Mouse (Mus musculus) embryonic facial prominence, embryonic 11.5 days (tissue): ENCODE results near the gene Clrn2. TPM values are rescaled to one million over a fixed set of nuclear protein-coding genes. Genes with fewer than 3 reads are reported as not detected.

Source experiments
- ATAC-seq: fragments of 200-750 bp; cut with Nextera tagmentation; replicated peaks from 2 replicates; pipeline ENCODE4 v1.8.0; 2017; ENCODE audit warnings: low read depth; ENCODE audit not compliant: insufficient number of reproducible peaks, low FRiP score, low TSS enrichment
- DNase-seq: peaks from one replicate; pipeline ENCODE4 v3.0.0-alpha.2; 2015; ENCODE audit warnings: low spot score
- H3K27ac ChIP-seq: fragments of 300-500 bp; sonication (generic); replicated peaks from 2 replicates; pipeline ENCODE4 v1.5.1; 2014; ENCODE audit warnings: mild to moderate bottlenecking, low read depth, low read length, control low read depth
- H3K27me3 ChIP-seq: fragments of 300-500 bp; sonication (generic); 2 replicates; pipeline ENCODE4 v1.6.1; 2014; ENCODE audit warnings: mild to moderate bottlenecking, low read length, moderate library complexity, mixed read lengths; ENCODE audit not compliant: control insufficient read depth, insufficient read depth
- H3K36me3 ChIP-seq: fragments of 300-500 bp; sonication (generic); replicated peaks from 2 replicates; pipeline ENCODE4 v1.6.1; 2014; ENCODE audit warnings: low read depth, mild to moderate bottlenecking, low read length, moderate library complexity, mixed read lengths; ENCODE audit not compliant: control insufficient read depth, insufficient read depth
- H3K4me1 ChIP-seq: fragments of 300-500 bp; sonication (generic); 2 replicates; pipeline ENCODE4 v1.6.1; 2014; ENCODE audit warnings: low read length, mixed read lengths; ENCODE audit not compliant: control insufficient read depth, insufficient read depth
- H3K4me2 ChIP-seq: fragments of 300-500 bp; sonication (generic); 2 replicates; pipeline ENCODE4 v1.6.1; 2014; ENCODE audit warnings: low read depth, mild to moderate bottlenecking, control low read depth, low read length, moderate library complexity
- H3K4me3 ChIP-seq: fragments of 300-500 bp; sonication (generic); 2 replicates; pipeline ENCODE4 v1.5.1; 2014; ENCODE audit warnings: low read depth, low read length, control low read depth
- H3K9ac ChIP-seq: fragments of 300-500 bp; sonication (generic); replicated peaks from 2 replicates; pipeline ENCODE4 v1.6.1; 2014; ENCODE audit warnings: mild to moderate bottlenecking, control low read depth, low read length
- H3K9me3 ChIP-seq: fragments of 300-500 bp; sonication (generic); replicated peaks from 2 replicates; pipeline ENCODE4 v1.6.1; 2016; ENCODE audit warnings: mild to moderate bottlenecking, low read length, inconsistent platforms, mixed read lengths; ENCODE audit not compliant: control insufficient read depth
- WGBS: fragments of 180-500 bp; shearing (Covaris S2); extraction: QIAGEN DNeasy Blood & Tissue Kit; methylation state at CpG from one replicate; pipeline ENCODE4 v1.1.7; 2014; 5-methylcytosine and 5-hydroxymethylcytosine counted together
- polyA plus RNA-seq: library from polyadenylated mRNA; unstranded; fragments of >200 nt; fragmentation: Nextera tagmentation; extraction: Ambion mirVana; gene quantifications from 2 replicates; pipeline ENCODE4 v1.2.1, GENCODE M21; 2014

Gene Clrn2
- polyA plus RNA-seq, result 0.22 TPM in 2 replicates

DNA sequence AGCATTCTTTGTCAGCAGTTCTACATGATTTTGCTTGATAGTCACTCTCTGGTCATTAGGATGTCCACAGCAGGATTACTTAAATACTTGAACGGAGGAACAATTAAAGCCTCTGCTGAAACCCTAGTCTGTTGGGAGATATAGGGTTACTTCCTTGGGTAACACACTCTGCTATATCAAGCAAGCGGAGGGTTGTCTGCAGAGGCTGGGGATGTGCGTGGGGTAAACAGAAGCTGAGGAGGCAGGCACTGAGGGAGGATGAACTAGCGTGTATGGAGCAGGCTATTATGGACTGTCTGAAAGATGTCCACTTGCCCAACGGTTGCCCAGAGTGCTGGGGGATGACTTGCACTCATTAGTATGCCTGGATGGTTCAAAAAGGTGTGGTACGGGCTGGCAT is at the start of gene Clrn2:
TSS of gene Clrn2 (plus strand) at position 301 of the 400 bp plus-strand sequence.
- no peak for ATAC-seq
- no peaks in the 10 kb centered on the region for H3K36me3 ChIP-seq
- no peak within 1 kb of the TSS for H3K9ac ChIP-seq
- H3K9me3 ChIP-seq, result no peaks in the 10 kb centered on the region
- no peaks in the 10 kb centered on the region for H3K27me3 ChIP-seq
- H3K4me3 ChIP-seq, result no peak within 1 kb of the TSS
- no peak for DNase-seq
- no peak within 1 kb of the TSS for H3K27ac ChIP-seq
- H3K4me2 ChIP-seq, result no peak within 1 kb of the TSS
- no peaks in the 10 kb centered on the region for H3K4me1 ChIP-seq
- 56% methylated on average over 6 of the region's 6 CpGs for WGBS

DNA sequence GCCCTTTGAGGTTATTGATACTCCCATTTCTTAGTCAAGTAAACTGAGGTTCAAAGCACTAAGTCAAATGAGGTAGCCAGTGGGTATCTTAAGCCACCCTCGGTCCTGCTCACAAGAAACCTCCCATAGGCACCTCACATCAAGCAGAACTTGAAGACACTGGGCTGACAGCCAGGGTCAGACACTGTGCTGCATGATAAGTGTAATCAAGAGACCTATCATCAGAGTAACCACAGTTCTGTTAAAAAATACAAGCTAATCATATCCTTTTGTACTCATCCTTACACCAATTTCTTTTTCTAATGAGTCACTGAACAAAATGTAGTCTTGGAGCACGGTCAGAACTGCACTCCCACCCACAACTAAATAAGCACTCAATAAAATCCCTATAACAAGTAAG is 47.4 kb upstream of the Clrn2 start:
- H3K9me3 ChIP-seq, result no peaks in the 10 kb centered on the region
- ATAC-seq (no peak), DNase-seq (no peak)
- H3K4me1 ChIP-seq, result no peaks in the 10 kb centered on the region
- WGBS, result 76% methylated on average over 2 of the region's 2 CpGs
- H3K27ac ChIP-seq, result no peak overlapping the region
- H3K4me3 ChIP-seq, result no peak overlapping the region
- no peaks in the 10 kb centered on the region; the same call in 1 of the 2 replicates for H3K36me3 ChIP-seq
- H3K4me2 ChIP-seq, result no peak overlapping the region
- no peaks in the 10 kb centered on the region for H3K27me3 ChIP-seq
- no peak overlapping the region for H3K9ac ChIP-seq

- Histone ChIP-seq H3K9ac (no peak overlapping the region), H3K27ac (no peak overlapping the region), H3K4me3 (no peak overlapping the region), H3K4me2 (no peak overlapping the region), H3K4me1 (no peaks in the 10 kb centered on the region), H3K27me3 (no peaks in the 10 kb centered on the region), H3K36me3 (no peaks in the 10 kb centered on the region), H3K9me3 (no peaks in the 10 kb centered on the region)
- WGBS, result 88% methylated on average over 3 of the region's 3 CpGs
- no peak for DNase-seq
- no peak for ATAC-seq
Measured at GRCm38 (mm10) chr5:45416478-45416877, 37.1 kb upstream of the Clrn2 start.

DNA sequence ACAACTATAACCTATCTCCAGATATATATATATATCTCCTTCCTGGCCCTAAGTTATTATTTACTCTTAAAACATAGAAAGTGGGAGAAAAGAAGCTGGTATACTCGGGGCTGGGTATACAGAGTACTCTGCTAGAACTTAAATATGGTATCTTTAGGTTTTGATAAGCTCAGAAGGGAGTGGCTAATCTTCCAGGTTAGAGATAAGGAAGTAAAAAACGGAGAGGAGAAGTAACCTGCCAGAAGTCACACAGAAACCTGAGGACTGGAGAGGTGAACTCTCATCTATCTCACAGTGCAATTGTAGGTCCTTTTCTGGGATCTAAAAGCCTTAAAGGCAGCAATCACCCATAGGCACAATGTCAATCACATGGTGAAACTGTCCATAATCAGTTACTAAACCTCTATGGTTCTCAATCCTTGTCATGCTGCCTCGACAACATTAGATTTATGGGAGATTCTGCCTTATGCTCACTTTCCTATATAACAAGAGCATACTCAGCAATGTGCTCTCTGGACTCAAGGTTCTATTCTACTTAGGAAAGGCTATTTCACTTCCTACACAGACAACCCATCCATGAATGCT is 35.6 kb upstream of the Clrn2 start:
- DNase-seq (no peak), ATAC-seq (no peak)
- Histone ChIP-seq H3K4me3 (no peak overlapping the region), H3K27ac (no peak overlapping the region), H3K4me1 (no peaks in the 10 kb centered on the region), H3K27me3 (no peaks in the 10 kb centered on the region), H3K4me2 (no peak overlapping the region), H3K36me3 (no peaks in the 10 kb centered on the region), H3K9me3 (no peaks in the 10 kb centered on the region), H3K9ac (no peak overlapping the region)
- WGBS, result 77% methylated on average over 3 of the region's 3 CpGs

DNA sequence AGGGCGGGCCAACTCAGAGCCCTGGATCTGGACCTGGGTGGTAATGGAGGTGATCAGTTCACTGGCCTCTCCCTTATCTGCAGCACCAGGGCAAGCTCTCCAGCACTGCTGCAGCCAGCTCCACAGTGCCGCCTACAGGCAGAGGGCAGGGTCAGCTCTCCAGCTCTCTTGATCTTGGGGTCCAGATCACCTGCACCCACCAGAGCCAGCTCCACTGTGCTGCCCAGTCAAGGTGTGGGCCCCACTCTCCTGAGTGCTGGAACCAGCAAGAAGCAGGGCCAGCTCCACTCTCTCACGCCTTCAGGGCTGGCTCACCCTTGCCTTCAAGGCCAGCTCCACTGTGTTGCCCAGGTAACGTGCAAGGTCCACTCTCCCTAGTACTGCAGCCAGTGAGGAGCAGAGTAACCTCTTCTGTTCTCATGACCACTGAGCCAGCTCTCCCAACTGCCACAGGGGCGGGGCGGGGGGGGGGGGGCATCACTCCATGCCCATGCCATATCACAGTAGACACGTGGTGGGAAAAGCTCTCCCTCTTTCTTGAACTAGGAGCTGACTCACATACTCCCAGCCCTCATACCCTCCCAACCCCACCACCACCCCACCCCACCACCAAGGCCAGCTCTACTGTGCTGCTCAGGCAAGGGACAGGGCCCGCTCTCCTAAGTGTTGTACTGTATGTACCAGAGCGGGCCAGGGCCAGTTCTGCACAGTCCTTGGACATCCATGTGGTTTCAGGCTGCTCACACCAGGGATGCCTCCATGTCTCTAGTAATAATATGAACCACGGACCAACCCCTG is 33.5 kb upstream of the Clrn2 start:
- no peaks in the 10 kb centered on the region for H3K36me3 ChIP-seq
- H3K27ac ChIP-seq, result no peak overlapping the region
- DNase-seq, result peak; percentile 39
- H3K4me3 ChIP-seq, result no peak overlapping the region
- no peak overlapping the region for H3K9ac ChIP-seq
- H3K9me3 ChIP-seq, result no peaks in the 10 kb centered on the region
- WGBS, result 73% methylated on average over 10 of the region's 10 CpGs
- no peaks in the 10 kb centered on the region for H3K4me1 ChIP-seq
- no peak overlapping the region for H3K4me2 ChIP-seq
- peak; percentile 41; the same call in 1 of the 2 replicates for ATAC-seq
- no peaks in the 10 kb centered on the region for H3K27me3 ChIP-seq

GRCm38 (mm10) chr5:45421881-45422844 is 31.4 kb upstream of the Clrn2 start:
- no peak overlapping the region for H3K27ac ChIP-seq
- H3K27me3 ChIP-seq, result no peaks in the 10 kb centered on the region
- no peaks in the 10 kb centered on the region for H3K9me3 ChIP-seq
- ATAC-seq, result no peak
- peak; percentile 53 for DNase-seq
- H3K4me1 ChIP-seq, result no peaks in the 10 kb centered on the region
- no peaks in the 10 kb centered on the region for H3K36me3 ChIP-seq
- no peak overlapping the region for H3K4me2 ChIP-seq
- H3K4me3 ChIP-seq, result no peak overlapping the region
- WGBS, result 54% methylated on average over 12 of the region's 12 CpGs
- no peak overlapping the region for H3K9ac ChIP-seq

GRCm38 (mm10) chr5:45424021-45424886 is 29.3 kb upstream of the Clrn2 start:
- H3K9me3 ChIP-seq, result no peaks in the 10 kb centered on the region
- H3K4me1 ChIP-seq, result no peaks in the 10 kb centered on the region
- WGBS, result 43% methylated on average over 8 of the region's 8 CpGs
- no peak overlapping the region for H3K4me3 ChIP-seq
- peak; percentile 73 for DNase-seq
- H3K4me2 ChIP-seq, result no peak overlapping the region
- no peaks in the 10 kb centered on the region for H3K27me3 ChIP-seq
- no peaks in the 10 kb centered on the region for H3K36me3 ChIP-seq
- 0 out of 2 replicates have a peak, but pooled peaks have one; percentile 73 for ATAC-seq
- no peak overlapping the region for H3K27ac ChIP-seq
- H3K9ac ChIP-seq, result no peak overlapping the region
